Comparison of ENCODE assay signal across 9 mouse cellular contexts in the genomic region with DNA sequence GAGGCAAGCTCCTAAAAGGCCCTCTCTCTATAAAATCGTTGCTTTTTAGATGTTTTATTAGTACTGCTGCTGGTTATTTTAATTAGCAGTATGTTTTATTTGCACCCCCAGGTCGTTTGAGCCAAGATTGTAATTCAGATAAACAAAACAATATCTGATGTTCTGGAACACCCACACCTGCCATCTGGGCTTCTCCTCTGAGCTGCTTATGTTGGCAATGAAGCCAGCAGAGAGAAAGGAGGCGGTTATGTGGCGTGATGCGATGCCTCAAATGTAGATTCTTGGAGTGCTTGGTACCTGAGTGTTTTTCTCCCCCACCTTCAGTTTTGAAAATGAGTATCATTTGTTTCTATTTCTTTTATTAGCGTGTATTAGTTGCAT. TPM values are rescaled to one million over a fixed set of nuclear protein-coding genes. Genes with fewer than 3 reads are reported as not detected.
A peak's percentile ranks its signal among the peaks of the same experiment; 100 is the strongest.
DNase-seq lines count a peak whose midpoint lies in the region.
"Had no signal": no experiment of that assay in that cellular context is flagged by ENCODE, and none has a peak within 500 bp of the region (broad histone marks: within the 10 kb centered on the region; RNA-seq: fewer than 3 reads in every experiment).

No protein-coding gene starts in this region.

- DNase-seq in layer of hippocampus, adult 11-12 months (ENCODE audit: low spot score) = peak; percentile 82
- no peak for DNase-seq in layer of hippocampus, postnatal 10 days (ENCODE audit: low spot score in 2 of 2)
- peak; percentile 60 for DNase-seq in cerebellum, adult 8-10 months
- peak; percentile 60 to 84 for DNase-seq in frontal cortex, postnatal 36 days (ENCODE audit: low spot score in 2 of 2)
- DNase-seq in right cerebral cortex, postnatal 10 days (ENCODE audit: low spot score in 2 of 2) = peak; percentile 59 to 73
- DNase-seq in retina, postnatal 1 day = no peak
- DNase-seq in embryo, embryonic 9.5 days (ENCODE audit: extremely low spot score) = no peak
- DNase-seq: adrenal gland, adult 8-10 months; kidney, postnatal 10 days had no signal

RNA-seq across cellular contexts. Expression of a gene that starts 18.1 kb away (rescaled TPM):
- 10 to 100 TPM in 1 of 2 experiments, 1 to 10 TPM in 1; 9.8 to 11.5 TPM for total RNA-seq in layer of hippocampus, postnatal 10 days (2021)

Comparison
In these comparisons a context has a peak if more than half of its experiments do, and no peak if none do; other contexts are left out.
1. DNase-seq: peak in layer of hippocampus, adult 11-12 months (single experiment), cerebellum, adult 8-10 months (single experiment), frontal cortex, postnatal 36 days (2 of 2) and right cerebral cortex, postnatal 10 days (2 of 2); none in layer of hippocampus, postnatal 10 days (0 of 2), retina, postnatal 1 day (single experiment) and embryo, embryonic 9.5 days (single experiment).